Mouse (Mus musculus): ENCODE data around the gene Stt3b.

GRCm38 (mm10) chr9:115236352-115236841, 73.8 kb downstream of the Stt3b start:
- TF ChIP-seq CTCF (IDR thresholded peaks at IDR 0.05; ENCODE audit: low read depth, low read length) (no peak), POLR2A (IDR thresholded peaks at IDR 0.05; ENCODE audit: insufficient read depth, low read length) (no peak), EP300 (IDR thresholded peaks at IDR 0.05; ENCODE audit: insufficient read depth, low read depth, low read length) (no peak)

Measured in ES-Bruce4 (cell line).